Mouse (Mus musculus) liver, embryonic 16.5 days (tissue): ENCODE results near the gene Sds. TPM values are rescaled to one million over a fixed set of nuclear protein-coding genes. Genes with fewer than 3 reads are reported as not detected.

Source experiments
- ATAC-seq: fragments of 200-750 bp; cut with Nextera tagmentation; 2 replicates; pipeline ENCODE4 v1.8.0; 2017; ENCODE audit warnings: low read depth, mild to moderate bottlenecking, moderate number of reproducible peaks, moderate library complexity
- H3K27ac ChIP-seq: fragments of 300-500 bp; sonication (generic); 2 replicates; pipeline ENCODE4 v1.5.1; 2014; ENCODE audit warnings: mild to moderate bottlenecking, low read length
- H3K27me3 ChIP-seq: fragments of 300-500 bp; sonication (generic); 2 replicates; pipeline ENCODE4 v1.6.1; 2014; ENCODE audit warnings: low read depth, low read length, mixed read lengths; ENCODE audit not compliant: control insufficient read depth, insufficient read depth
- H3K36me3 ChIP-seq: fragments of 300-500 bp; sonication (generic); 2 replicates; pipeline ENCODE4 v1.6.1; 2014; ENCODE audit warnings: mild to moderate bottlenecking; ENCODE audit not compliant: control insufficient read depth, insufficient read depth
- H3K4me1 ChIP-seq: fragments of 300-500 bp; sonication (generic); 2 replicates; pipeline ENCODE4 v1.6.1; 2014; ENCODE audit warnings: low read depth, low read length, mixed read lengths; ENCODE audit not compliant: control insufficient read depth
- H3K4me2 ChIP-seq: fragments of 300-500 bp; sonication (generic); 2 replicates; pipeline ENCODE4 v1.6.1; 2014; ENCODE audit warnings: low read depth, low read length, mixed read lengths
- H3K4me3 ChIP-seq: fragments of 300-500 bp; sonication (generic); 2 replicates; pipeline ENCODE4 v1.5.1; 2014; ENCODE audit warnings: low read depth, mild to moderate bottlenecking, low read length
- H3K9ac ChIP-seq: fragments of 300-500 bp; sonication (generic); 2 replicates; pipeline ENCODE4 v1.6.1; 2014; ENCODE audit warnings: low read depth, low read length
- H3K9me3 ChIP-seq: fragments of 300-500 bp; sonication (generic); replicated peaks from 2 replicates; pipeline ENCODE4 v1.6.1; 2016; ENCODE audit warnings: low read length; ENCODE audit not compliant: control insufficient read depth
- WGBS: fragments of 180-500 bp; shearing (Covaris S2); extraction: QIAGEN DNeasy Blood & Tissue Kit; methylation state at CpG from one replicate; pipeline ENCODE4 v1.1.7; 2014; ENCODE audit not compliant: insufficient replicate concordance; 5-methylcytosine and 5-hydroxymethylcytosine counted together
- polyA plus RNA-seq: library from polyadenylated mRNA; unstranded; fragments of >200 nt; fragmentation: Nextera tagmentation; extraction: Ambion mirVana; gene quantifications from 2 replicates; pipeline ENCODE4 v1.2.1, GENCODE M21; 2015

Sds gene
- polyA plus RNA-seq, 1 experiment from 2014 or later = 4.3 TPM

DNA sequence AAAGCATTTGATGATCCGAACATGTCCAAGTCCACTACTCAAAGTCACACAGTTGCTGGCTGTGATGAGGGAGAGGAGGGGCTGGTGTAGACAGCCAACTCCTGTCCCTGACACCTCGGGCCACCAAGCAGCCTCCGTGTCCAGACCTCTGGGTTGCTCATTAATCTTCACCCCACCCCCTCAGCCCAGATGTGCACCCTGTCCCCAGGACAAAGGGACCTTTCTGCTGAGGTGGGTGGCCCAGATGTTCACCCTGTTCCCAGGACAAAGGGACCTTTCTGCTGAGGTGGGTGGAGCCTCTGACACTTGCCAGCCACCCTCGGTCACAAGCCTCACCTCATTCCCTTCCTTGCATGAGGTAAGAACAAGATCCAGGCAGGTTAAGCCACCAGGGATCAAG is 4.8 kb upstream of the Sds start:
- Histone ChIP-seq H3K9ac (no peak overlapping the region), H3K36me3 (no peaks in the 10 kb centered on the region), H3K9me3 (no peaks in the 10 kb centered on the region), H3K4me2 (no peak overlapping the region), H3K4me3 (no peak overlapping the region), H3K4me1 (no peaks in the 10 kb centered on the region; the same call in 1 of the 2 replicates), H3K27ac (no peak overlapping the region), H3K27me3 (no peaks in the 10 kb centered on the region)
- 22% methylated on average over 4 of the region's 4 CpGs for WGBS
- peak; percentile 75 for ATAC-seq

DNA sequence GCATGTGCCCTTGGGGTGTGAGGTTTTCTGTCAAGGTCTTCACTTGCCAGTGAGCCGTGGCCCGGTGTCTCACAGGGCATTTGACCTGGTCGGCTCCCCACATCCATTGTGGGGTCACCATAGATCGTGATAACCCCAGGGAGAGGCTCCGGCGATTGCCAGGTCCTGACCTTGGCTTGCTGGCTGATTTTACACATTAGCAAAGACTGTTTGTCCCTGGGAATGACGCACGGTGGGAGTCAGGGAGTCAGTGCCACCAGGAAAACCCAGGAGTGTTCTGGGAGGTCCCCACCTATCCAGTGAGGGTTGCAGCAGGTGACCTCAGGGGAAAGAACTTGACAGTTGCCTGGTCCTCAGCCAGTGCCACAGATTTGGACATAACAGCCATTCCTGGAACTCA is 3.6 kb upstream of the Sds start, which contains the start of gene Sdsl:
Sdsl (minus strand) TSS at position 41 of the 400 bp plus-strand sequence.
- no peaks in the 10 kb centered on the region for H3K36me3 ChIP-seq
- no peak for ATAC-seq
- no peak within 1 kb of the TSS for H3K4me3 ChIP-seq
- H3K27me3 ChIP-seq = peaks cover 7% of the 10 kb centered on the region
- H3K9ac ChIP-seq = no peak within 1 kb of the TSS
- H3K27ac ChIP-seq = no peak within 1 kb of the TSS
- 54% methylated on average over 8 of the region's 8 CpGs for WGBS
- no peak within 1 kb of the TSS for H3K4me2 ChIP-seq
- H3K9me3 ChIP-seq = no peaks in the 10 kb centered on the region
- no peaks in the 10 kb centered on the region; the same call in 1 of the 2 replicates for H3K4me1 ChIP-seq

DNA sequence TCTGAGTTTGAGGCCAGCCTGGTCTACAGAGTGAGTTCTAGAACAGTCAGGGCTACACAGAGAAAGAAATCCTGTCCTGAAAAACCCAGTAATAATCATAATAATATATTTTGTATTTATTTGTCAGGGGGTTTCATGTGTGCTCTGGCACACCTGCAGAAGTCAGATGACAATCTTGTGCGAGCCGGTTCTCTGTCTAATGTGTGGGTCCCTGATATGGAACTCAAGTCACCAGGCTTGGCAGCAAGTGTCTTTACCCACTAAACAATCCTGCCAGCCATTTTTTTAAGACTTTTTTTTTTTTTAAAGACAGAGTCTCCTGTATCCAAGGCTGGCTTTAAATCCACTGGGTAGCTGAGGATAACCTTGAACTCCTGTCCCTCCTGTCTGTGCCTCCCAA is 3.0 kb upstream of the Sds start:
- Histone ChIP-seq H3K9ac (no peak overlapping the region), H3K4me2 (no peak overlapping the region), H3K27me3 (peaks cover 9% of the 10 kb centered on the region), H3K4me3 (no peak overlapping the region), H3K36me3 (no peaks in the 10 kb centered on the region), H3K9me3 (no peaks in the 10 kb centered on the region), H3K4me1 (no peaks in the 10 kb centered on the region; the same call in 1 of the 2 replicates), H3K27ac (no peak overlapping the region)
- WGBS = 46% methylated on average over 2 of the region's 2 CpGs
- no peak for ATAC-seq

DNA sequence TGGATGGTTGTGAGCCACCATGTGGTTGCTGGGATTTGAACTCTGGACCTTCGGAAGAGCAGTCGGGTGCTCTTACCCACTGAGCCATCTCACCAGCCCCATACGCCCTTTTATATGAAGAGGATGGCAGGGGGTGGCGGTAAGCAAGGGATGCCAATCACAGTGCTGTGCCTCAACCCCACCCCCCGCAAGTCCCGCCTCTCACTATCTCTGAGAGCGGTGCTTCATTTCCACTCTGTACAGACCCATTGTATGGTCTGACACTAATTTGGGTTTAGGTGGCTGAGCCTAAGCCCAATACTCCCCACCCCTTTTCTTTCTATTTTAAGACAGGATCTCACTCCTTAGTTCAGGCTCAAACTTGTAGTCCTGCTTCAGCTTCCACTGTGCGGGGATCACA is 465 bp upstream of the Sds start:
- 46% methylated on average over 8 of the region's 8 CpGs for WGBS
- H3K4me2 ChIP-seq = no peak overlapping the region
- ATAC-seq = no peak
- H3K27me3 ChIP-seq = peaks cover 9% of the 10 kb centered on the region
- no peaks in the 10 kb centered on the region for H3K9me3 ChIP-seq
- no peak overlapping the region for H3K9ac ChIP-seq
- H3K4me1 ChIP-seq = no peaks in the 10 kb centered on the region
- H3K36me3 ChIP-seq = no peaks in the 10 kb centered on the region
- no peak overlapping the region for H3K27ac ChIP-seq
- no peak overlapping the region for H3K4me3 ChIP-seq

DNA sequence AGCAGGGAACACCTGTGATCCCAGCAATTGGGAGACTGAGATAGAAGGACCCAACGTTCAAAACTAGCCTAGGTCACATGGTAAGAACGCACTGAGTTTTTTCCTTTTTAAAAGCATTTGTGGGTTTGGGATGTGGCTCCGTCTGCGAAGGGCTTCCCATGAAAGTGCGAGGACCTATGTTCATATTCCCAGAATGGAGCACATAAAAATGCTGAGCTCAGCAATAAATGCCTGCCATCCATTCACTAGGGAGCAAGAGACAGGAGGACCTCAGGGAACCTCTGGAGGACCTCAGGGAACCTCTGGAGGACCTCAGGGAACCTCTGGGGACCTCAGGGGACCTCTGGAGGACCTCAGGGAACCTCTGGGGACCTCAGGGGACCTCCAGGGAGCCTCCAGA is 1.7 kb downstream of the Sds start:
- Histone ChIP-seq H3K4me1 (no peaks in the 10 kb centered on the region), H3K36me3 (no peaks in the 10 kb centered on the region), H3K4me3 (no peak overlapping the region), H3K9me3 (no peaks in the 10 kb centered on the region), H3K9ac (no peak overlapping the region), H3K4me2 (no peak overlapping the region), H3K27me3 (peaks cover 9% of the 10 kb centered on the region), H3K27ac (no peak overlapping the region)
- WGBS = 67% methylated on average over 5 of the region's 5 CpGs
- no peak for ATAC-seq

DNA sequence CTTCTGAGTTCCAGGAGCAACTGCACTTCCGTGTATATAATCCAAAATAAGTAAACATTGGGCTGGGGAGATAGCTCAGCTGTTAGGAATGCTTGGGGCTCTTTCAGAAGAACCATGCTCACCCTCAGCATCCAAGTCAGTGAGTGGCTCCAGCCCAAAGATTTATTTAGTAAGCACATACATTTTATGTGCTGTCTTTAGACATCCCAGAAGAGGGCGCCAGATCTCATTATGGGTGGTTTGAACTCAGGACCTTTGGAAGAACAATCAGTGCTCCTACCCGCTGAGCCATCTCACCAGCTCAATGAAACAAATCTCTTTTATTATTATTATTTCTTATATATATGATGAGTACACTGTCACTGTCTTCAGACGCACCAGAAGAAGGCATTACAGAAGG is 3.2 kb downstream of the Sds start:
- Histone ChIP-seq H3K27me3 (peaks cover 9% of the 10 kb centered on the region), H3K36me3 (no peaks in the 10 kb centered on the region), H3K4me3 (no peak overlapping the region), H3K4me2 (no peak overlapping the region), H3K27ac (no peak overlapping the region), H3K9ac (no peak overlapping the region), H3K9me3 (no peaks in the 10 kb centered on the region), H3K4me1 (no peaks in the 10 kb centered on the region)
- WGBS = 52% methylated on average over 4 of the region's 4 CpGs
- ATAC-seq = no peak

DNA sequence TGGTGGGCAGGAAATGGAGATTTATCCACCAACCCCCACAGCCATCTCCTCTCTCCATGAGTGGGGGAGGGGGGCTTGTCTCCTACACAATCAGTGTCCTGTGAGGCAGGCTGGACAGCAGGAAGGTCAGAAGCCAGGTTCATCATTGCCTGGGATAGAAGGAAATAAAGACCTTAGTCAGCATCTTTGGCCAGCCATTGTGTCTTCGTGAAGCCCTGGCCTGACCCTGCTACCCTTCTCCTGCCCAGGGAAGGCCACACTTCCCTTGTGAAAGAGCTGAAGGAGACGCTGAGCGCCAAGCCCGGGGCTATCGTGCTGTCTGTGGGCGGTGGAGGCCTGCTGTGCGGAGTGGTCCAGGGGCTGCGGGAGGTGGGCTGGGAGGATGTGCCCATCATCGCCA is 4.9 kb downstream of the Sds start:
- H3K36me3 ChIP-seq = no peaks in the 10 kb centered on the region; the same call in 1 of the 2 replicates
- H3K9me3 ChIP-seq = no peaks in the 10 kb centered on the region
- H3K27ac ChIP-seq = no peak overlapping the region
- no peak overlapping the region for H3K9ac ChIP-seq
- no peak overlapping the region for H3K4me3 ChIP-seq
- WGBS = 68% methylated on average over 9 of the region's 9 CpGs
- H3K27me3 ChIP-seq = peaks cover 9% of the 10 kb centered on the region
- no peak for ATAC-seq
- H3K4me2 ChIP-seq = no peak overlapping the region
- no peaks in the 10 kb centered on the region for H3K4me1 ChIP-seq

DNA sequence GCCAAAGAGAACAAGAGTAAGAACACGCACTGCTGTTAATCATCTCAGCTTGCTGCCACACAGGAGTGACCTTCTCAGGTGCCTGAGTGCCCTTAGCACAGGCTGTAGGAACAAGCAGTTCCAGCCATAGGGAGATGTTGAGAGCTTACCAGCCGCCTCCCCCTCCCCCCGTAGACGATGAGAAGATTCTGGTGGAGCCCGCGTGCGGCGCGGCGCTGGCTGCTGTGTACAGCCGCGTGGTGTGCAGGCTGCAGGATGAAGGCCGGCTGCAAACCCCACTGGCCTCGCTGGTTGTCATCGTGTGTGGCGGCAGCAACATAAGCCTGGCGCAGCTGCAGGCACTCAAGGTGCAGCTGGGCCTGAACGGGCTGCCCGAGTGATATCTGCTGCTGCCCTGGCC is 7.1 kb downstream of the Sds start:
- no peak overlapping the region for H3K4me2 ChIP-seq

DNA sequence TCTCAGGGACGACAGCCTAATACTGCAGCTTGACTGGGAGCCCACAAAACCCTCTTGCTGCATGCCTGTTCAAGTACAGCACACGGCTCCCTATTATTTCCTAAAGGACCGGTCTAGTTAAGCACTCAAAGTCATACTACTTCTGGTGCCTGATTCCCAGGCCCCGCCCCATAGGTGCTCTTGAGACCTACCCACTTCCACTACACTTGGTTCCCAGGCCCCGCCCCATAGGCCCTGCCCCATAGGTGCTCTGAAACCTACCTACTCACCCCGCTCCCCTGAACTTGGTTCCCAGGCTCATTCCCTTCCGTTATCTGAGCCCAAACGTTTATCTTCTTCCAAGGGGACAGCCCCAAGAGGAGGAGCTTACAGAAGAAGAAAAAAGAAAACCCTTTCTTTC is 11.5 kb downstream of the Sds start:
- no peaks in the 10 kb centered on the region for H3K27me3 ChIP-seq
- no peaks in the 10 kb centered on the region for H3K9me3 ChIP-seq
- H3K4me3 ChIP-seq = no peak overlapping the region
- H3K27ac ChIP-seq = no peak overlapping the region
- 75% methylated on average over 8 of the region's 8 CpGs for WGBS
- H3K36me3 ChIP-seq = no peaks in the 10 kb centered on the region; the same call in none of the 2 replicates
- H3K4me2 ChIP-seq = no peak overlapping the region
- no peaks in the 10 kb centered on the region for H3K4me1 ChIP-seq
- no peak for ATAC-seq
- no peak overlapping the region for H3K9ac ChIP-seq

More for the DNA sequence above, 7.1 kb downstream of the Sds start:
- ATAC-seq = no peak
- Histone ChIP-seq H3K4me1 (no peaks in the 10 kb centered on the region), H3K4me3 (no peak overlapping the region), H3K27me3 (no peaks in the 10 kb centered on the region; the same call in 1 of the 2 replicates), H3K27ac (no peak overlapping the region), H3K9ac (no peak overlapping the region), H3K36me3 (no peaks in the 10 kb centered on the region; the same call in 1 of the 2 replicates), H3K9me3 (no peaks in the 10 kb centered on the region)
- 87% methylated on average over 19 of the region's 19 CpGs for WGBS
